Mouse (Mus musculus): ENCODE data around the gene Acta2. TPM values are rescaled to one million over a fixed set of nuclear protein-coding genes. Genes with fewer than 3 reads are reported as not detected.

Acta2 gene
- polyA plus RNA-seq, 1 experiment = 432 TPM

GRCm38 (mm10) chr19:34242925-34243324 is 12.5 kb downstream of the Acta2 start:
- no peaks in the 10 kb centered on the region for H3K27me3 ChIP-seq (ENCODE audit: control insufficient read depth, insufficient read depth, low read length)
- H3K36me3 ChIP-seq (ENCODE audit: control insufficient read depth, insufficient read depth, low read length) = peaks cover 21% of the 10 kb centered on the region
- no peak overlapping the region for H3K4me3 ChIP-seq (ENCODE audit: low read depth, low read length)
- H3K27ac ChIP-seq (ENCODE audit: insufficient read depth, low read depth, low read length) = no peak overlapping the region
- H3K4me1 ChIP-seq (ENCODE audit: control insufficient read depth, insufficient read depth, insufficient read length, low read length) = peaks cover 2% of the 10 kb centered on the region; the same call in 1 of the 2 replicates
- TF ChIP-seq POLR2A (IDR thresholded peaks at IDR 0.05; ENCODE audit: low read depth, low read length) (no peak), CTCF (IDR thresholded peaks at IDR 0.05; ENCODE audit: extremely low read depth, insufficient read length, insufficient replicate concordance, low read depth, low read length) (no peak)

DNA sequence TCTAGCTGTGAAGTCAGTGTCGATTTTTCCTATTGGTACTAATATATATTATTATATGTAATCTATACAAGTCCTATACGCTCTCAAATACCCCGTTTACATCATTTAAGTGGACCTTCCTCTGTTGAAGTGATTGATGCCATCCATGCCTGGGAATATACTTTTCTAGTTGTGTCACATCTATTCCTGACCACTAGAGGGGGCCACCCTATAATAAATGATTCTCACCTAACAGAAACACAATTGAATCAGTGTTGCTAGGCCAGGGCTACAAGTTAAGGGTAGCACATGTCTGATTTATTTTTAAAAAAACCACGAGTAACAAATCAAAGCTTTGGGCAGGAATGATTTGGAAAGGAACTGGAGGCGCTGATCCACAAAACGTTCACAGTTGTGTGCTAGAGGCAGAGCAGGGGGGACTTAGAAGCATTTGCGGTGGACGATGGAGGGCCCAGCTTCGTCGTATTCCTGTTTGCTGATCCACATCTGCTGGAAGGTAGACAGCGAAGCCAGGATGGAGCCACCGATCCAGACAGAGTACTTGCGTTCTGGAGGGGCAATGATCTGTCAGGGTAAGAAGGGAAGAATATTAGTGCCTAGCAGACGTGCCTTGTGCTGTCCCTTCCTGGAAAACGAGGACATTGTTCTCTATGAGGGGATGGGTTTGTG is 14.0 kb downstream of the Acta2 start:
- 71% methylated on average over 15 of the region's 15 CpGs for WGBS
- peaks cover 2% of the 10 kb centered on the region; the same call in 1 of the 2 replicates for H3K4me1 ChIP-seq (ENCODE audit: control insufficient read depth, insufficient read depth, insufficient read length, low read length)
- peaks cover 29% of the 10 kb centered on the region for H3K36me3 ChIP-seq (ENCODE audit: control insufficient read depth, insufficient read depth, low read length)
- TF ChIP-seq POLR2A (IDR thresholded peaks at IDR 0.05; ENCODE audit: low read depth, low read length) (no peak), CTCF (IDR thresholded peaks at IDR 0.05; ENCODE audit: extremely low read depth, insufficient read length, insufficient replicate concordance, low read depth, low read length) (peak; percentile 28; the same call in 1 of the 2 replicates)
- H3K27me3 ChIP-seq (ENCODE audit: control insufficient read depth, insufficient read depth, low read length) = no peaks in the 10 kb centered on the region
- H3K4me3 ChIP-seq (ENCODE audit: low read depth, low read length) = no peak overlapping the region
- no peak overlapping the region for H3K27ac ChIP-seq (ENCODE audit: insufficient read depth, low read depth, low read length)

- TF ChIP-seq POLR2A (IDR thresholded peaks at IDR 0.05; ENCODE audit: low read depth, low read length) (no peak), CTCF (IDR thresholded peaks at IDR 0.05; ENCODE audit: extremely low read depth, insufficient read length, insufficient replicate concordance, low read depth, low read length) (no peak)
- H3K27me3 ChIP-seq (ENCODE audit: control insufficient read depth, insufficient read depth, low read length) = no peaks in the 10 kb centered on the region
- H3K27ac ChIP-seq (ENCODE audit: insufficient read depth, low read depth, low read length) = no peak overlapping the region
- H3K4me3 ChIP-seq (ENCODE audit: low read depth, low read length) = no peak overlapping the region
- WGBS = 82% methylated on average over 5 of the region's 5 CpGs
- H3K4me1 ChIP-seq (ENCODE audit: control insufficient read depth, insufficient read depth, insufficient read length, low read length) = peaks cover 2% of the 10 kb centered on the region; the same call in 1 of the 2 replicates
- H3K36me3 ChIP-seq (ENCODE audit: control insufficient read depth, insufficient read depth, low read length) = peaks cover 33% of the 10 kb centered on the region
Observed at GRCm38 (mm10) chr19:34240273-34241039, 14.9 kb downstream of the Acta2 start.

- Histone ChIP-seq H3K4me3 (ENCODE audit: low read depth, low read length) (no peak overlapping the region), H3K4me1 (ENCODE audit: control insufficient read depth, insufficient read depth, insufficient read length, low read length) (no peaks in the 10 kb centered on the region), H3K36me3 (ENCODE audit: control insufficient read depth, insufficient read depth, low read length) (peaks cover 45% of the 10 kb centered on the region), H3K27ac (ENCODE audit: insufficient read depth, low read depth, low read length) (no peak overlapping the region), H3K27me3 (ENCODE audit: control insufficient read depth, insufficient read depth, low read length) (no peaks in the 10 kb centered on the region)
- 98% methylated on average over 2 of the region's 2 CpGs for WGBS
- TF ChIP-seq CTCF (IDR thresholded peaks at IDR 0.05; ENCODE audit: extremely low read depth, insufficient read length, insufficient replicate concordance, low read depth, low read length) (no peak), POLR2A (IDR thresholded peaks at IDR 0.05; ENCODE audit: low read depth, low read length) (no peak)
Observed at GRCm38 (mm10) chr19:34237746-34238145, 17.6 kb downstream of the Acta2 start.

DNA sequence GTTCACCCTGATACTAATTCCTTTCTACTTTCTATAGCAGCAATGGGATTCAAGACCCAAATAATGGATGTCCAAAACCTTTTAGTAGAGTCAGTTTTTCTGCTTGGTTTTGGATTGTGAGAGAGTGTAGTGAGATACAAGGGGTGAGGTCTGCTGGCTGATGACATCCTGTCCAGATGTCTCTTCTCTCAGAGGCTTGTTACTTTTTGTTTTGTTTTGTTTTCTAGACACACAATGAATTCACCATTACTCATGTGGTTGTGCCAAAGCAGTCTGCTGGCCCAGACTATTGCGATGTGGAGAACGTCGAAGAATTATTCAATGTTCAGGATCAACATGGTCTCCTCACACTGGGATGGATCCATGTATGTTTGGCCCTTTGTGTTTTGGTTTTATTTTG is 19.3 kb downstream of the Acta2 start:
- peaks cover 40% of the 10 kb centered on the region for H3K36me3 ChIP-seq (ENCODE audit: control insufficient read depth, insufficient read depth, low read length)
- H3K4me1 ChIP-seq (ENCODE audit: control insufficient read depth, insufficient read depth, insufficient read length, low read length) = no peaks in the 10 kb centered on the region
- 87% methylated on average over 3 of the region's 3 CpGs for WGBS
- no peak for TF ChIP-seq POLR2A (IDR thresholded peaks at IDR 0.05; ENCODE audit: low read depth, low read length)
- TF ChIP-seq CTCF (IDR thresholded peaks at IDR 0.05; ENCODE audit: extremely low read depth, insufficient read length, insufficient replicate concordance, low read depth, low read length) = no peak
- no peaks in the 10 kb centered on the region for H3K27me3 ChIP-seq (ENCODE audit: control insufficient read depth, insufficient read depth, low read length)
- no peak overlapping the region for H3K4me3 ChIP-seq (ENCODE audit: low read depth, low read length)
- H3K27ac ChIP-seq (ENCODE audit: insufficient read depth, low read depth, low read length) = no peak overlapping the region

DNA sequence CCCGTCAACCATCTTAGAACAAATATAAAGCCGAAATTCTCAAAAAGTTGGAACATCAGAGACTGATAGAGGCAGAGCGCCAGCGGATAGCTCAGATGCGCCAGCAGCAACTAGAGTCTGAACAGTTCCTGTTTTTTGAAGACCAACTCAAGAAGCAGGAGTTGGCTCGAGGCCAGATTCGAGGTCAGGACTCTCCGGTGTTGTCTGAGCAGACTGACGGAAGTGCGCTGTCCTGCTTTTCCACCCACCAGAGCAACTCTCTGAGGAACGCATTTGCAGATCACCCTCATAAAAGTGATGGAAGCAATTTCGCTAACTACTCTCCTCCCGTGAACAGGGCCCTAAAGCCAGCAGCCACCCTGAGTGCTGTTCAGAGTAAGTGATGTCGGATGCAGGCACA is 21.4 kb downstream of the Acta2 start:
- Histone ChIP-seq H3K4me3 (ENCODE audit: low read depth, low read length) (no peak overlapping the region), H3K4me1 (ENCODE audit: control insufficient read depth, insufficient read depth, insufficient read length, low read length) (no peaks in the 10 kb centered on the region), H3K27me3 (ENCODE audit: control insufficient read depth, insufficient read depth, low read length) (no peaks in the 10 kb centered on the region), H3K36me3 (ENCODE audit: control insufficient read depth, insufficient read depth, low read length) (peaks cover 31% of the 10 kb centered on the region), H3K27ac (ENCODE audit: insufficient read depth, low read depth, low read length) (no peak overlapping the region)
- 75% methylated on average over 14 of the region's 14 CpGs for WGBS
- TF ChIP-seq CTCF (IDR thresholded peaks at IDR 0.05; ENCODE audit: extremely low read depth, insufficient read length, insufficient replicate concordance, low read depth, low read length) (no peak), POLR2A (IDR thresholded peaks at IDR 0.05; ENCODE audit: low read depth, low read length) (no peak)

DNA sequence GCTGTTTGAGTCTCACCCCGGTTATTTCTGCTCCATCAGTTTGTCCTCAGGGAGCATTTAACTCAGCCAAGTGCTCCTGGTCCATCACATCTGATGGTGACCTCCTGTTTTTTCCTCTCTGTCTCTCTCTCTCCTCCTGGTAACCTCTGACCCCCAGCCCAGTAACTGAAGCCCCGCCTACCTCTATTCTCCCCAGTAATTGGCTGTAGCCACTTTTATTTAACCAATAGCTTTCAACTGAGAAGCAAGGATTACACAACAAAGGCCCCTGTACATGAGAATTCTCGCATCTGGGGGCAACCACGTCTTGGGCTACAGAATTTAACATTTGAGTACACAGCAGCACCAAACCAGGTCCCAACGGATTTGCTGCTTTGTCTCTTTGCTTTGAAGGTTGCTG is 23.1 kb downstream of the Acta2 start:
- WGBS = 80% methylated on average over 5 of the region's 5 CpGs
- Histone ChIP-seq H3K36me3 (ENCODE audit: control insufficient read depth, insufficient read depth, low read length) (peaks cover 27% of the 10 kb centered on the region), H3K27ac (ENCODE audit: insufficient read depth, low read depth, low read length) (no peak overlapping the region), H3K4me1 (ENCODE audit: control insufficient read depth, insufficient read depth, insufficient read length, low read length) (no peaks in the 10 kb centered on the region), H3K27me3 (ENCODE audit: control insufficient read depth, insufficient read depth, low read length) (no peaks in the 10 kb centered on the region), H3K4me3 (ENCODE audit: low read depth, low read length) (no peak overlapping the region)
- TF ChIP-seq POLR2A (IDR thresholded peaks at IDR 0.05; ENCODE audit: low read depth, low read length) = no peak
